Mouse (Mus musculus) telencephalon, adult 2 months (tissue): ENCODE data around the gene Zbtb48.

Experiments used
- DNase-seq: peaks from one replicate; pipeline ENCODE4 v3.0.0-alpha.2; 2011; ENCODE audit warnings: low read depth, low spot score

The Zbtb48 gene

DNA sequence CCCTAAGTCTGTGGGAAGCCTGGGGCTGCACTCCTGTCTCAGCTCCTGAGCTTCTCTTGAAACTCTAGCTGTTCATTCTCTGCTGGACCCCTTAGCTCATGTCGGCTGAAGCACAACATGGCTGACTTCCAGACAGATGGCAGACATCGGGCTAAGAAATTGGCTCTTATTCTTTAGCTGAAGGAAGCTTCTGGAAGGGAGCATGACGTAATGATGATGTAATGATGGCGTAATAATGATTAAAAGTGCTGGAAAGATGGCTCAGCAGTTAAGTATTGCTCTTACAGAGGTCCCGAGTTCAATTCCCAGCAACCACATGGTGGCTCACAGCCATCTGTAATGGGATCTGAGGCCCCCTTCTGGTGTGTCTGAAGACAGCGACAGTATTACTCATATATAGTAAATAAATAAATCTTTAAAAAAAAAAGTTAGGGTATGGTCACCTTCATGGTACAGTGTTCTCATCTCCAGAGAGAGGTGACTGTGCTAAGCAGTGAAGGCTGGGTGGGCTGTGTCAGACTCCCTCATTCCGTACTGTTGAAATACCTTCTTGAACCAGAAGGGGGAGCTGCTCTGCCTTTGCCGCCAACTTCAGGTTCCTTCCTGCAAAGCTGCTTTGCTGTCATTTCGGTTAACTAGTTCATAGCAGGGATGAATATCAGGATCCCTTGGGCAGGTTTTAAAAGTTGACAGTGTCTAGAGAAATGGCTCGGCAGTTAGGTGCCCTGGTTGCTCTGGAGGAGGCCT lies 55.1 kb downstream of the Zbtb48 start:
- DNase-seq, result no peak
